ENCODE assay signal across 19 mouse cellular contexts in genomic region chr2:74688795-74689573, GRCm38 (mm10). TPM values are rescaled to one million over a fixed set of nuclear protein-coding genes. Genes with fewer than 3 reads are reported as not detected.
A peak's percentile ranks its signal among the peaks of the same experiment; 100 is the strongest.
DNase-seq lines count a peak whose midpoint lies in the region; ATAC-seq lines count a peak whose summit lies in the region.
"Had no signal": no experiment of that assay in that cellular context is flagged by ENCODE, and none has a peak within 500 bp of the region (broad histone marks: within the 10 kb centered on the region; RNA-seq: fewer than 3 reads in every experiment).

No protein-coding gene starts in this region.

- peak; percentile 52 for DNase-seq in hindbrain, embryonic 10.5 days (ENCODE audit: low spot score)
- no peak for DNase-seq in hindbrain, embryonic 11.5 days (ENCODE audit: low spot score)
- DNase-seq in liver, embryonic 11.5 days (ENCODE audit: low spot score) = peak; percentile 32
- no peak for DNase-seq in liver
- DNase-seq in limb, embryonic 10.5 days (ENCODE audit: low spot score) = peak; percentile 61
- no peak for DNase-seq in ovary, postnatal 36 days (ENCODE audit: low spot score)
- DNase-seq: adrenal gland, postnatal 10 days; B cell, adult 2 months; cerebellum, adult 11-12 months; cerebellum, postnatal 36 days; heart, postnatal 4 days; liver, embryonic 13.5 days; midbrain, embryonic 14.5 days; retina, postnatal 1 day had no signal

- peaks cover 17% of the 10 kb centered on the region for H3K4me1 ChIP-seq in hindbrain, embryonic 10.5 days (replicated peaks)
- 0 out of 2 replicates have a peak, but pooled peaks cover 4% of the 10 kb centered on the region for H3K4me1 ChIP-seq in hindbrain, embryonic 11.5 days (replicated peaks; ENCODE audit: control insufficient read depth, insufficient read depth, low read length)
- no peaks in the 10 kb centered on the region for H3K4me1 ChIP-seq in liver, embryonic 11.5 days (replicated peaks; ENCODE audit: control insufficient read depth, insufficient read depth, low read length)
- H3K4me1 ChIP-seq in limb, embryonic 10.5 days = peaks cover 44% of the 10 kb centered on the region
- no peaks in the 10 kb centered on the region; the same call in 1 of the 2 replicates for H3K4me1 ChIP-seq in neural tube, embryonic 14.5 days (ENCODE audit: control insufficient read depth, insufficient read depth, low read length)
- H3K4me1 ChIP-seq: embryonic facial prominence, embryonic 12.5 days; liver, embryonic 13.5 days had no signal

- H3K36me3 ChIP-seq in hindbrain, embryonic 10.5 days = no peaks in the 10 kb centered on the region
- no peaks in the 10 kb centered on the region for H3K36me3 ChIP-seq in hindbrain, embryonic 11.5 days (ENCODE audit: control insufficient read depth, insufficient read depth, low read length)
- no peaks in the 10 kb centered on the region for H3K36me3 ChIP-seq in liver, embryonic 11.5 days (ENCODE audit: control insufficient read depth, insufficient read depth, low read length)
- H3K36me3 ChIP-seq in limb, embryonic 10.5 days = peaks cover 34% of the 10 kb centered on the region
- H3K36me3 ChIP-seq in neural tube, embryonic 14.5 days (ENCODE audit: control insufficient read depth, insufficient read depth, low read length) = no peaks in the 10 kb centered on the region
- H3K36me3 ChIP-seq: embryonic facial prominence, embryonic 12.5 days; heart, embryonic 13.5 days; liver, embryonic 13.5 days had no signal

- no peak overlapping the region for H3K4me2 ChIP-seq in hindbrain, embryonic 11.5 days (replicated peaks; ENCODE audit: low read depth, low read length)
- no peak overlapping the region for H3K4me2 ChIP-seq in liver, embryonic 11.5 days
- H3K4me2 ChIP-seq in neural tube, embryonic 14.5 days (ENCODE audit: low read depth, low read length) = peak overlapping the region; percentile 44
- H3K4me2 ChIP-seq: embryonic facial prominence, embryonic 12.5 days; heart, embryonic 13.5 days; liver, embryonic 13.5 days had no signal

- no peaks in the 10 kb centered on the region for H3K9me3 ChIP-seq in hindbrain, embryonic 10.5 days
- no peaks in the 10 kb centered on the region for H3K9me3 ChIP-seq in hindbrain, embryonic 11.5 days (ENCODE audit: control insufficient read depth, low read length)
- no peaks in the 10 kb centered on the region for H3K9me3 ChIP-seq in liver, embryonic 11.5 days (ENCODE audit: control insufficient read depth, low read length)
- no peaks in the 10 kb centered on the region for H3K9me3 ChIP-seq in limb, embryonic 10.5 days (replicated peaks)
- no peaks in the 10 kb centered on the region for H3K9me3 ChIP-seq in neural tube, embryonic 14.5 days (ENCODE audit: control insufficient read depth, low read length)
- H3K9me3 ChIP-seq: embryonic facial prominence, embryonic 12.5 days; heart, embryonic 13.5 days; liver, embryonic 13.5 days had no signal

- no peak overlapping the region for H3K9ac ChIP-seq in hindbrain, embryonic 11.5 days (ENCODE audit: low read depth, low read length)
- no peak overlapping the region for H3K9ac ChIP-seq in liver, embryonic 11.5 days (ENCODE audit: low read depth, low read length)
- H3K9ac ChIP-seq in neural tube, embryonic 14.5 days (replicated peaks; ENCODE audit: low read depth, low read length) = peak overlapping the region; percentile 58; the same call in 1 of the 2 replicates
- H3K9ac ChIP-seq: embryonic facial prominence, embryonic 12.5 days; heart, embryonic 13.5 days; liver, embryonic 13.5 days had no signal

- H3K27ac ChIP-seq in hindbrain, embryonic 10.5 days = no peak overlapping the region
- no peak overlapping the region for H3K27ac ChIP-seq in hindbrain, embryonic 11.5 days (ENCODE audit: low read depth, low read length)
- no peak overlapping the region for H3K27ac ChIP-seq in liver, embryonic 11.5 days (ENCODE audit: low read depth, low read length)
- H3K27ac ChIP-seq in limb, embryonic 10.5 days = peak overlapping the region; percentile 99
- H3K27ac ChIP-seq in neural tube, embryonic 14.5 days (ENCODE audit: low read depth, low read length) = peak overlapping the region; percentile 83
- H3K27ac ChIP-seq: embryonic facial prominence, embryonic 12.5 days; heart, embryonic 13.5 days; left cerebral cortex, adult 2 months; liver, embryonic 13.5 days had no signal

- H3K27me3 ChIP-seq in hindbrain, embryonic 10.5 days (ENCODE audit: insufficient read depth, poor library complexity, severe bottlenecking) = peaks cover 100% of the 10 kb centered on the region
- peaks cover 86% of the 10 kb centered on the region for H3K27me3 ChIP-seq in hindbrain, embryonic 11.5 days (ENCODE audit: control insufficient read depth, insufficient read depth, low read length)
- peaks cover 97% of the 10 kb centered on the region for H3K27me3 ChIP-seq in liver, embryonic 11.5 days (replicated peaks; ENCODE audit: control insufficient read depth, insufficient read depth, low read length)
- peaks cover 64% of the 10 kb centered on the region for H3K27me3 ChIP-seq in limb, embryonic 10.5 days (ENCODE audit: low read depth, poor library complexity, severe bottlenecking)
- H3K27me3 ChIP-seq in neural tube, embryonic 14.5 days (ENCODE audit: control insufficient read depth, insufficient read depth, low read length) = peaks cover 25% of the 10 kb centered on the region

- no peak overlapping the region for H3K4me3 ChIP-seq in hindbrain, embryonic 10.5 days
- H3K4me3 ChIP-seq in hindbrain, embryonic 11.5 days (ENCODE audit: low read depth, low read length) = no peak overlapping the region
- H3K4me3 ChIP-seq in liver, embryonic 11.5 days (ENCODE audit: low read depth, low read length) = no peak overlapping the region
- peak overlapping the region; percentile 80 for H3K4me3 ChIP-seq in limb, embryonic 10.5 days
- H3K4me3 ChIP-seq in neural tube, embryonic 14.5 days (ENCODE audit: low read depth, low read length) = peak overlapping the region; percentile 33; the same call in 1 of the 2 replicates
- H3K4me3 ChIP-seq: embryonic facial prominence, embryonic 12.5 days; heart, embryonic 13.5 days; left cerebral cortex, adult 2 months; liver, embryonic 13.5 days had no signal

- WGBS in hindbrain, embryonic 10.5 days = 4% methylated on average over 12 of the region's 12 CpGs
- 3% methylated on average over 12 of the region's 12 CpGs for WGBS in hindbrain, embryonic 11.5 days
- 5% methylated on average over 12 of the region's 12 CpGs for WGBS in liver, embryonic 11.5 days
- 3% methylated on average over 12 of the region's 12 CpGs for WGBS in limb, embryonic 10.5 days
- 3% methylated on average over 12 of the region's 12 CpGs for WGBS in neural tube, embryonic 14.5 days

- ATAC-seq in hindbrain, embryonic 11.5 days (ENCODE audit: low FRiP score) = no peak
- ATAC-seq in liver, embryonic 11.5 days (replicated peaks; ENCODE audit: low FRiP score) = no peak
- 0 out of 2 replicates have a peak, but pooled peaks have one; percentile 26 for ATAC-seq in neural tube, embryonic 14.5 days (ENCODE audit: low read depth)

RNA-seq across cellular contexts. Expression of gene Hoxd10, which starts 2.7 kb away (rescaled TPM):
- polyA plus RNA-seq in hindbrain, embryonic 10.5 days (2016; fragmentation: Nextera tagmentation; extraction: Ambion mirVana) = not detected in 2 replicates
- 0.13 TPM in 1 of 2 replicates, not detected in the other for polyA plus RNA-seq in hindbrain, embryonic 11.5 days (2014; fragmentation: Nextera tagmentation; extraction: Ambion mirVana)
- 0.09 and 0.30 TPM in 2 replicates for polyA plus RNA-seq in liver, embryonic 11.5 days (2014; fragmentation: Nextera tagmentation; extraction: Ambion mirVana)
- polyA plus RNA-seq in limb, embryonic 10.5 days (2016; fragmentation: Nextera tagmentation; extraction: Ambion mirVana) = 51.1 and 68.0 TPM in 2 replicates
- 55.4 and 90.2 TPM in 2 replicates for polyA plus RNA-seq in neural tube, embryonic 14.5 days (2014; fragmentation: Nextera tagmentation; extraction: Ambion mirVana)
- polyA plus RNA-seq: embryonic facial prominence, embryonic 12.5 days; liver, embryonic 13.5 days; midbrain, embryonic 14.5 days had no signal

RNA-seq across cellular contexts. Expression of gene Hoxd9, which starts 8.5 kb away (rescaled TPM):
- polyA plus RNA-seq in hindbrain, embryonic 10.5 days (2016; fragmentation: Nextera tagmentation; extraction: Ambion mirVana) = not detected in 2 replicates
- polyA plus RNA-seq in hindbrain, embryonic 11.5 days (2014; fragmentation: Nextera tagmentation; extraction: Ambion mirVana) = 0.11 TPM in 1 of 2 replicates, not detected in the other
- polyA plus RNA-seq in liver, embryonic 11.5 days (2014; fragmentation: Nextera tagmentation; extraction: Ambion mirVana) = 0.10 and 0.22 TPM in 2 replicates
- 38.0 and 52.3 TPM in 2 replicates for polyA plus RNA-seq in limb, embryonic 10.5 days (2016; fragmentation: Nextera tagmentation; extraction: Ambion mirVana)
- 20.9 and 37.4 TPM in 2 replicates for polyA plus RNA-seq in neural tube, embryonic 14.5 days (2014; fragmentation: Nextera tagmentation; extraction: Ambion mirVana)
- polyA plus RNA-seq: heart, embryonic 13.5 days; liver, embryonic 13.5 days; midbrain, embryonic 14.5 days had no signal

RNA-seq across cellular contexts. Expression of gene Hoxd11, which starts 9.6 kb away (rescaled TPM):
- not detected in 2 replicates for polyA plus RNA-seq in hindbrain, embryonic 10.5 days (2016; fragmentation: Nextera tagmentation; extraction: Ambion mirVana)
- not detected in 2 replicates for polyA plus RNA-seq in hindbrain, embryonic 11.5 days (2014; fragmentation: Nextera tagmentation; extraction: Ambion mirVana)
- polyA plus RNA-seq in liver, embryonic 11.5 days (2014; fragmentation: Nextera tagmentation; extraction: Ambion mirVana) = 0.14 and 0.44 TPM in 2 replicates
- 31.0 and 34.6 TPM in 2 replicates for polyA plus RNA-seq in limb, embryonic 10.5 days (2016; fragmentation: Nextera tagmentation; extraction: Ambion mirVana)
- polyA plus RNA-seq in neural tube, embryonic 14.5 days (2014; fragmentation: Nextera tagmentation; extraction: Ambion mirVana) = 0.09 TPM in 1 of 2 replicates, not detected in the other
- polyA plus RNA-seq: embryonic facial prominence, embryonic 12.5 days; heart, embryonic 13.5 days; liver, embryonic 13.5 days; lung, embryonic 16.5 days; midbrain, embryonic 14.5 days had no signal

RNA-seq across cellular contexts. Expression of gene Hoxd12, which starts 14.2 kb away (rescaled TPM):
- not detected in 2 replicates for polyA plus RNA-seq in hindbrain, embryonic 10.5 days (2016; fragmentation: Nextera tagmentation; extraction: Ambion mirVana)
- polyA plus RNA-seq in hindbrain, embryonic 11.5 days (2014; fragmentation: Nextera tagmentation; extraction: Ambion mirVana) = not detected in 2 replicates
- polyA plus RNA-seq in liver, embryonic 11.5 days (2014; fragmentation: Nextera tagmentation; extraction: Ambion mirVana) = 0.12 and 0.49 TPM in 2 replicates
- polyA plus RNA-seq in limb, embryonic 10.5 days (2016; fragmentation: Nextera tagmentation; extraction: Ambion mirVana) = 26.0 and 44.8 TPM in 2 replicates
- polyA plus RNA-seq in neural tube, embryonic 14.5 days (2014; fragmentation: Nextera tagmentation; extraction: Ambion mirVana) = not detected in 2 replicates
- polyA plus RNA-seq: embryonic facial prominence, embryonic 12.5 days; heart, embryonic 13.5 days; liver, embryonic 13.5 days; lung, embryonic 16.5 days; midbrain, embryonic 14.5 days had no signal

RNA-seq across cellular contexts. Expression of gene Hoxd8, which starts 15.4 kb away (rescaled TPM):
- not detected in 2 replicates for polyA plus RNA-seq in hindbrain, embryonic 10.5 days (2016; fragmentation: Nextera tagmentation; extraction: Ambion mirVana)
- 0.19 and 0.50 TPM in 2 replicates for polyA plus RNA-seq in hindbrain, embryonic 11.5 days (2014; fragmentation: Nextera tagmentation; extraction: Ambion mirVana)
- polyA plus RNA-seq in liver, embryonic 11.5 days (2014; fragmentation: Nextera tagmentation; extraction: Ambion mirVana) = 0.82 and 1.2 TPM in 2 replicates
- polyA plus RNA-seq in limb, embryonic 10.5 days (2016; fragmentation: Nextera tagmentation; extraction: Ambion mirVana) = 11.6 and 17.4 TPM in 2 replicates
- polyA plus RNA-seq in neural tube, embryonic 14.5 days (2014; fragmentation: Nextera tagmentation; extraction: Ambion mirVana) = 19.9 and 23.6 TPM in 2 replicates
- polyA plus RNA-seq: midbrain, embryonic 14.5 days had no signal

Comparison
In these comparisons a context has a peak if more than half of its experiments do, and no peak if none do; other contexts are left out.
1. DNase-seq: peak in hindbrain, embryonic 10.5 days (single experiment), liver, embryonic 11.5 days (single experiment) and limb, embryonic 10.5 days (single experiment); none in hindbrain, embryonic 11.5 days (single experiment), liver (single experiment) and ovary, postnatal 36 days (single experiment).
2. H3K27ac ChIP-seq: peak in limb, embryonic 10.5 days (single experiment) and neural tube, embryonic 14.5 days (single experiment); none in hindbrain, embryonic 10.5 days (single experiment), hindbrain, embryonic 11.5 days (single experiment) and liver, embryonic 11.5 days (single experiment).
3. H3K4me3 ChIP-seq: peak in limb, embryonic 10.5 days (single experiment) and neural tube, embryonic 14.5 days (single experiment); none in hindbrain, embryonic 10.5 days (single experiment), hindbrain, embryonic 11.5 days (single experiment) and liver, embryonic 11.5 days (single experiment).
4. RNA of gene Hoxd10, which starts 2.7 kb away (polyA plus RNA-seq): 55.4 to 90.2 TPM in neural tube, embryonic 14.5 days and 51.1 to 68.0 TPM in limb, embryonic 10.5 days; 0.09 to 0.30 TPM in liver, embryonic 11.5 days, 0.13 TPM in hindbrain, embryonic 11.5 days and not detected in hindbrain, embryonic 10.5 days; every median in the first group is over 10 times any median in the second.
5. RNA of gene Hoxd9, which starts 8.5 kb away (polyA plus RNA-seq): 38.0 to 52.3 TPM in limb, embryonic 10.5 days and 20.9 to 37.4 TPM in neural tube, embryonic 14.5 days; 0.10 to 0.22 TPM in liver, embryonic 11.5 days, 0.11 TPM in hindbrain, embryonic 11.5 days and not detected in hindbrain, embryonic 10.5 days; every median in the first group is over 10 times any median in the second.
6. RNA of gene Hoxd11, which starts 9.6 kb away (polyA plus RNA-seq): 31.0 to 34.6 TPM in limb, embryonic 10.5 days; 0.14 to 0.44 TPM in liver, embryonic 11.5 days, 0.09 TPM in neural tube, embryonic 14.5 days, not detected in hindbrain, embryonic 10.5 days and not detected in hindbrain, embryonic 11.5 days; every median in the first group is over 10 times any median in the second.